Mouse (Mus musculus) ovary, postnatal 36 days (tissue): ENCODE data around the gene Glod4.

Experiments
- DNase-seq: peaks from one replicate; pipeline ENCODE4 v3.0.0; 2022; ENCODE audit warnings: low spot score, mixed read lengths

Gene Glod4

DNA sequence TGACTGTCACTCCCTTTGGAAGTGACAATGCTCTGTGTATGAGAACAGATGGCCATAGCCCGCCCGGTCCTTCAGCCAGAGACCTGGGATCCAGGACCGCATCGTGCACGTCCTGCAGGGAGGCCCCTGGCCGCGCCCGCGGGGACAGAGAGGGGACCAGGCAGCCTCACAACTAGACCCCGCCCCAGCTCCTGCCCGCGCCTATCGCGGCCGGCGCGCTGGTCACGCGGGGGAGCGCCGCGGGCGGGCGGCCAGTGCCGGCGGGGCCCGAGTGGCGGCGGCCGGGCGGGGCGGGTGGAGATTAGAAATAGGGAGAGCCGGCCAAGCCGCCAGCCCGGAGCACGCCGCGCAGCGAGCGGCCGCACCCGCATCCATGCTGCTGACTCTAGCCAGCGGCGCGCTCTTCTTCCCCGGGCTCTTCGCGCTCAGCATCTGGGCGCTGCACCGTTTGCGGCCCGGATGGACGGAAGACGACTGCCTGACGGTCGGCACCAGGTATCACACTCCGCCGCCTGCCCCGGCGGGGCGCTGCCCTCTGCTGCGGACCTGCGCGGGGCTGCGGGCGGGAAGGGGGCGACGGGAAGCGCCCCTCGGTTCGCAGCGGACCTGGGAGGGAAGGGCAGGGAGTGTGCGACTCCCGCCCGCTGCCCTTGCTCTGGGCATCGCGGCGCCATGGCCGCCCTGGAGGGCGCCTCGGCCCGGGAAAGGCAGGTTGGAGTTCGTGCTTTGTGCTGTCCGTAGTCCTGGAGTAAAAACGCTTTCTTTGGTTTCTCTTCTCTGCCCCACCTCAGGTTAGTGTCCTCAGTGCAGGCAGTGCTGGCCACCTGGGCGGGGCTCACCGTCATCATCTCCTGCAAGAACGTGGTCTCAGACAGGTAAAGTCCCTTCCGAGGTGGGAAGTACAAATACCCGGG is 41.5 kb downstream of the Glod4 start:
- peak; percentile 90 for DNase-seq

DNA sequence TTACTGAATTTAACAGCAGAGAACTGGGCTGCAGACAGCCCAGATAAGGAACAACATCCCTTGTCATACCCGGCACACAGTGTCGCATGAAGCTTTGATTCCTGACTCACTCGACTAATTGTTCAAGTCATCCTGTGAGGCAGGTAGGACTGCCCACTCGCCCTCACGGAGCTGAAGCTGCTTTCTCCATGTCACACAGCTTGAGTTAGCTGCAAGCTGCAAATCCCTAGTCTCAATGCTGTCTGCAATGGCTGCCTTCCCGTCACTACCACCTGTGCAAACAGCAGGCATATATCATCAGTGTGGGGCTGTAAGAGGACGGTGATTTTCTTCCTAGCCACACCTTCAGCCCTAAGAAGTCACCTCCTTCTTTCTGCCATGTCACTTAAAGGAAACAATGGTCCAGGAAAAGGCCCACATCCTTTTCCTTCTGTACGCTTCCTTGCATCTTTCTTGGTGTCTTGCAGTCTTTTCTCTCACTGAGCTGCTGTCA is 46.5 kb downstream of the Glod4 start:
- no peak for DNase-seq

DNA sequence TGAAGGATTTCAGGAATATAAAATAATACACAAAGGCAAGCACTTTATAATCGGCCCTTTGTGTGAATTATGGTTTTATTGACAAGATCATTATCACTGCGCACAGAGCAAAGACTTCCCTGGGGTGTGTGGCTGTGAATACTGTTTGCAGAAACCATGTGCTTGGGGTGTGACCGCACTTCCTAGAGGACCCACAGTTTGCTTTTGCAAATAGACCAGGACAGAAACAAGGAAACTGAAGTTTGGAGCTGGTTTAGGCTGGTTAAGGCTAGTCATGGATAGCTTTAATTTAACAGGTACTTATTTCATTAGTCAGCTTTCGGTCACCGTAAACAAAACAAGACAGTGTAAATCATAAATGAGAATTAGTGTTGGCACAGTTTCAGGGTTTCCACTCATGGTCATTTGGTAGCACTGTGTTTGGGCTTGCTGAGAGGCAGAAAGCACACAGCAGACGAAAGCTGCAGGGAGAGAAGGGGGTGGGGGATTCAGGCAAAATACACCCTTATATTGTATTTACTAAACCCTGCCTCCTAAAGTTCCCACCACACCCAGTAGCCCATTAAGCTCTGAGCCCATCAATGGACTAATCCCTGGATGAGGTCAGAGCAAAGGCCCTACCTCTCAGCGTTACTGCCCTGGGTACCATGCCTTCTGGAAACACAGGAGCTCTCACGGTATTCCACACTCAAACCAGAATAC is 47.1 kb downstream of the Glod4 start:
- DNase-seq, result no peak

- DNase-seq, result no peak
These were observed 56.6 kb downstream of the Glod4 start for GRCm38 (mm10) chr11:76186908-76187307.

DNA sequence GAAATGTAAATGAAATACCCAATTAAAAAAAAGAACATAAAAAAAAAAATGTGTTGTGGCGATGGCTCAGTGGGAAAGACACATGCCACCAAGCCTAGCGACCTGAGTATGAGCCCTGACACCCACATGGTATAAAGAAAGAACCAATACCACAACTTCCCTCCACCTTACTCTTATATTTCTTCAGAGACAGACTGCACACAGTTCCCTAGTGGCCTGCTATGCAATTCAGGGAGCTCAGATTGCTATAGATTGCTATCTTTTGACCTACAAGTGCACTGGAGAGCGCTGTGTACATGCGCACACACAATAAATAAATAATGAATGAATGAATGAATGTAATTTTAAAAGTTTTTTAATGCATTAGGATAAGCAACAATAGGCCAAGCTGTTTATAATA is 59.8 kb downstream of the Glod4 start:
- no peak for DNase-seq

DNA sequence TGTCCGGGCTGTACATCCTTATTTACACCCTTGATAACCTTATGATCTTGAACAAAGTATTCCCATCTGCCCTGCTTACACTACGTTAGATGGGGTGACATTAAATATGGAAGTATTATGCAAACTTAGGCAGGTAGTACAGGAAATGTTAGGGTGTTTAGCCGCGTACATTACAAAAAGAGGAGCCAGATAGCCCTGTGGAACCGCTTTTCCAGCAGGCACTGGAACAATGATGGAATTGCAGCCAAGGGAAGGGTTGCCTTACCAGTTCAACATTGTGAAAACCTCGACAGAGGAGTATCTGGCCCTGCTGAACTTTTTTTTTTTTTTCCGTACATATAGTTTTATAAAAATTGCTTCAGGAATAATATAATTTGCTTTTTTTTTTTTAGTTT is 63.4 kb downstream of the Glod4 start:
- DNase-seq, result no peak

GRCm38 (mm10) chr11:76179495-76180145 is 63.9 kb downstream of the Glod4 start, which contains the start of the genes Vps53 and Fam57a:
Gene Vps53, minus strand, starts transcription at chr11:76179647.
Gene Fam57a, plus strand, starts transcription at chr11:76179671.
- DNase-seq, result peak; percentile 87

DNA sequence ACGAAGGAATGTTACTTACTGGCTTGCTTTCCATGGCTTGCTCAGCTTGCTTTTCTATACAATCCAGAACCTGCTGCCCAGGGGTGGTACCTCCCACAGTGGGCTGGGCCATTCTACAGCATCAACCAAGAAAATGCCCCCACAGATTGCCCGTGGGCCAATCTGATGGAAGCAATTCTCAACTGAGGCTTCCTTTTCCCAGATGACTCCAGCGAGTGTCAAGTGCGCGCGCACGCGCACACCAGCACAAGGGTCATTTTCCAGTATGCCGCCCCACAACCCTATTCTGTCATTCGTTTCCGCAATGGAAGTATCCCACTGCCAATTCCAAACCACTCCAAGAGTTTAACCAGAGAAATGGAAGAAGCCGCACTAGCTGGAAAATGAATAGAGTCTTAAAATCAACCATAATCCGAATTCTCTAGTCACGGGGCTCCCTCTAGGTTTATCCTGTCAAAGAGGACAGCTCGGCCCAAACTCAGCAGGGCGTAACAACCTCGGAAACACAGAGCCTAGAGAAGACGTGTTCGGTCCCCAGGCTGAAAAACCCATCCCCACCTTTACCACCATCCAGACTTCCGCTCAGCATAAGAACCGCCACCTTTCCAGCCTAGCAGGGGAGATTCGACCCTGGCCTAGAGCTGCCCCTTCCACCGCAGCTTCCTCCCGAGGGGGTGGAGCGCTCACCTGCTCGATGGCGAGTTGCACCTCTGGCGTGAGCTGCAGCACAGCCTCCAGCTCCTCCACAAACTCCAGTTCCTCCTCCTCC is 64.6 kb downstream of the Glod4 start:
- DNase-seq, result no peak

DNA sequence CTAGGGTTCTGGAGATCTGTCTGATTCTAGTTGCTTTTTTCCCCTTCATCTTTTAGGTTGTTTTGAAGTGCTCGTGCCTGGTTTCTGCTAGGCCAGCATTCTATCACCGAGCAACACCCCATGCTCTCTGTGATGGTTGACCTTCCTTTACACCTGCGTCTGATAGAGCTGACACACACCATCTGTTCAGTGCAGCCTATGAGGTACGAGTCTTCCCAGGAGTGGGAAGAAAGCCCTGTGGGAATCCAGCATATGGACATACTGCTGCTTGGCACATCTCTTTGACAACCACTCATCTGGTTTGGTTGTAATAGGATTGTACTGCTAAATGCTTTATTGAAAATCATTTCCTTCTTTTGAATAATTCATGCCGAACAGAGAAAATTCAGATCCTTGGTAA is 73.3 kb downstream of the Glod4 start:
- DNase-seq, result no peak

GRCm38 (mm10) chr11:76168976-76169375 is 74.5 kb downstream of the Glod4 start:
- no peak for DNase-seq

- DNase-seq, result peak; percentile 45
These were observed 76.3 kb downstream of the Glod4 start for GRCm38 (mm10) chr11:76167079-76167765.

DNA sequence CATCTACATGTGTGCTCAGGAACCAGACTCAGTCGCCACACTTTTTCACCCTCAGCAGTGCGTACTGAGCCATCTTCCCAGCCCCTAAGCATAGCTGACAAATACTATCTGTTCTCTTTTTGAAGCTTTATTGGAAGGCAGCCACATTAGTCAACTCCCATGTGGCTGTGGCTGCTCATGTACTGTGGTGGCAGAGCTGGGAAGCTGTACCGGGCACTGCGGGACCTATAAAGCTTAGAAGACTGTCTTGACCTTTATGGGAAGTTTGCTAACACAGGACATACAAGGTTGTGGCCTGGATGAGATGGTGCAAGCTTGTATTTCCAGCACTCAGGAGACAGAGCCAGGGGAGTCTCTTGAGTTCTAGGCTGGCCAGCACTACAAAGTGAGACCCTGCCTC is 76.9 kb downstream of the Glod4 start:
- no peak for DNase-seq

DNA sequence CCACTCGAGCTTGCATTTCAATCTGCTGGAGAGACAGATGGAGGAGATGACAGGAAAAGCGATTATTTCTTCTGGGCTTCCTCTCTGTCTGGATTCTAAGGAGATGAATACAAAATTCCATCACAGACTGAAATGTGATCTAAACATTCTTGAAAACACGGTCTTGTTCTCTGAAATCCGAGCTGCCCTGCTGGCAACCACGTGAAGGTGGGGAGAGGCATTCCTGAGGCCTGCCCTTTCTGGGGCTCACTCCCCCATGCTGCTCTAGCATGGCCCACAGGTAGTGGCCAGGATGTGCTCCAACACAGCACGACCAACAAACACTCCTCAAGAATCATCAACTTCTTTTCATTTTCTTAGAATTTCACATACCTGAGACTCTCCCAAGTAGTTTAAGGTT is 83.3 kb downstream of the Glod4 start:
- no peak for DNase-seq

DNA sequence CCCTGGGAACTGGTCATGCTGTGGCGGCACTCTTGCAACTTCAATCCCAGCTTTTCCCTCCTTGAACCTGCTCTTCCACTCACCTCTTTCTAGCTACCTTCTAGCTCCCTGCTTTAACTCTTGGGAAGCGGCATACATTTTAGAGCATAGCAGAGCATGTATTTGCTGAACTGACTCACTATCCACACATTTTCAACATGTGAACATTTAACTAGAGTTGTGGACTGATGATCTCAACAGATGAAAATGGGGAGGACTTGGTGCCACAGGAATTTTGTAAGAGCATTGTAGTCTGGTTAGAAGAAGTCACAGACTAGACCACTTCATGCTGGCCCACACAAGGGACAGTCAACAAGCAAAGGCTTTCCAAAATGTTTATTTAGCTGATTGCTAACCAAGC is 85.2 kb downstream of the Glod4 start:
- no peak for DNase-seq

DNA sequence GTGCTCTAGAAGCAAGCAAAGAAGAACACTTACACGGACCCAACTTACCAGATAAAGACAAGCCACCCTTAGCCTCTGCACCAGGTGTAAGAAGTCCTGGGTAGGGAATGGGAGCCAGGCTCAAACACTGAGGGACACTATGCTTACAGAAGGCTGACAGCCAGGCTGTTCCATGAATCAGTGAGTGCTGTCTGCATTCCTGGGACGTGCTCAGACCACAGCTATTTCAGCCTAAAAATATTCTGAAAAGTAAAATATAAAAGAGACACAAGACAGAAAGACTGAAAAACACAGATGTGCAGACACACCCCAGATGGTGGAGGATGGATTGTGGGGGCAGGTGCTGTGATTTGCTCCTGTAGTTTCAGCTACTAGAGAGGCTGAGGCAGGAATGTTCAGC is 88.7 kb downstream of the Glod4 start:
- no peak for DNase-seq

DNA sequence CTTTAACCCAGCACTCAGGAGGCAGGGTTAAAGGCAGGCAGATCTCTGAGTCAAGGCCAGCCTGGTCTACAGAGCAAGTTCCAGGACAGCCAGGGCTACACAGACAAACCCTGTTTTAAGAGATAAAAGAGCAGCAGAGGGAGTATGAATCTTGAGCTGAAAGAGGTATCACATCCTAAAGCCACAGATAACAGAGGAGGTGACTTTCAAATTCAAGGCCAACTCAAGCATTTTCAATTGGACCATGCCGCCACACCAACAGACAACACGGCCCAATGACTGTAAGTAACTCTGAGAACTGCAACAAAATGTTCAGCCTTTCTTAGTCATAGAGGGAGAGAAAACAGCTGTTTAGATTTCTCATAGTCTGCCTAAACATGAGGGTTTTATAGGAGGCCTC is 89.3 kb downstream of the Glod4 start:
- no peak for DNase-seq

DNA sequence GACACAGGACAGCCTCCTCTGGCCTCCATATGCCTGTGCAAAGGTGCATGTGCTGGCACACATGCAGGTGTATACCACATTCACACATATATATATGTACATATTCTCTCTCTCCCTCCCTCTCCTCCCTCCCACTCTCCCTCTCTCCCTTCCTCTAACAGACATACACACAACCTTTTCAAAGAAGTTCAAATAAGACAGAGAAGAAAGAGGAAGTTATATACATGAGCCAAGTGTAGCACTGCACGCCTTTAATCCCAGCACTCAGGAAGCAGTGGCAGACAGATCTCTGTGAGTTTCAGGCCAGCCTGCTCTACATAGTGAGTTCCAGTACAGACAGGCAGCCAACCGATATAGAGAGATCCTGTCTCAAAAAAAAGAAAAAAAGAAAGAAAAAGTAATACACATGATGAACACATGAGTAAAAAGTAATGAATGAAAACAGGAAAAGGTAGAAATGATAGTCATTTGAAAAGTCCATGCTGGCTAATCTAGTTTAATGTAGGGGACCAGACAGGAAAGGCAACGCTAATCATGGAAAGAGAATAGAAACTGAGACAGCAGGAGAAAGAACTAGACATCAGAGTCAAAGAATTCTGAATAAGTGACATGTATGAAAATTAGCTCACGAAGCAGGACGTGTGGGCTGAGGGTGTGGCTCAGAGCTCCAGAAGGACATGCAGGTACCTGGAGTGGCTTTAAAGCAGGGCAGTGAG is 90.1 kb downstream of the Glod4 start:
- DNase-seq, result no peak

DNA sequence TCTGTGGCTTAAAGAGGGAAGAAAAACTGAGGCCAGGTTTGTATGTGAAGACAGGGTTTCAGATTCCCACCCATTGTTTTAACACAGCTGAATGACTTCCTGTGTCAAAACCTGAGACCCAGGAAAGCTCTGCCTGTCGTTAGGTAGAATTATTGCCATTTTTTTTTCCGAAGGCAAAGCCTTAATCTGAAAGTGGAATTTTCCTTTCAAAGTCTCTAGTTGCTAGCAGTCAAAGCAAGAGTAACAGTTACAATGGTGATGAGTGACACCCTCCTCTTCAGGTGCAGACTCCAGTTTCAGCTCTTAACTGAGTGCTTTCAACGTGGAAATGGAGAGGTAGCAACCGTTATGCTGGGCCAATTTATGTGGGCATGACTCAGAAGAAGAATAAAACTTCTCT is 92.5 kb downstream of the Glod4 start:
- DNase-seq, result no peak

- DNase-seq, result peak; percentile 57
These were observed 95.2 kb downstream of the Glod4 start for GRCm38 (mm10) chr11:76148055-76149008.
